Mouse (Mus musculus) stomach, postnatal 0 days (tissue): ENCODE data around the gene Nrcam. TPM values are rescaled to one million over a fixed set of nuclear protein-coding genes. Genes with fewer than 3 reads are reported as not detected.

ENCODE experiments used
- ATAC-seq: fragments of 200-750 bp; cut with Nextera tagmentation; 2 replicates; pipeline ENCODE4 v1.8.0; 2017; ENCODE audit not compliant: low FRiP score, low TSS enrichment
- DNase-seq: peaks from one replicate; pipeline ENCODE4 v3.0.0-alpha.2; 2016; ENCODE audit warnings: low spot score
- H3K27ac ChIP-seq: fragments of 300-500 bp; sonication (generic); replicated peaks from 2 replicates; pipeline ENCODE4 v1.5.1; 2014; ENCODE audit warnings: mild to moderate bottlenecking, control low read depth
- H3K27me3 ChIP-seq: fragments of 300-500 bp; sonication (generic); 2 replicates; pipeline ENCODE4 v1.6.1; 2014; ENCODE audit warnings: low read length; ENCODE audit not compliant: control insufficient read depth, insufficient read depth
- H3K36me3 ChIP-seq: fragments of 300-500 bp; sonication (generic); 2 replicates; pipeline ENCODE4 v1.6.1; 2014; ENCODE audit warnings: low read length, mixed read lengths; ENCODE audit not compliant: control insufficient read depth, insufficient read depth
- H3K4me1 ChIP-seq: fragments of 300-500 bp; sonication (generic); replicated peaks from 2 replicates; pipeline ENCODE4 v1.6.1; 2014; ENCODE audit warnings: antibody characterized with exemption; ENCODE audit not compliant: control insufficient read depth, insufficient read depth
- H3K4me2 ChIP-seq: fragments of 300-500 bp; sonication (generic); replicated peaks from 2 replicates; pipeline ENCODE4 v1.6.1; 2014; ENCODE audit warnings: low read depth, mild to moderate bottlenecking, control low read depth, moderate library complexity
- H3K4me3 ChIP-seq: fragments of 300-500 bp; sonication (generic); 2 replicates; pipeline ENCODE4 v1.5.1; 2014; ENCODE audit warnings: low read depth, low read length, control low read depth
- H3K9ac ChIP-seq: fragments of 300-500 bp; sonication (generic); 2 replicates; pipeline ENCODE4 v1.6.1; 2014; ENCODE audit warnings: mild to moderate bottlenecking, low read length, control low read depth, mixed read lengths
- H3K9me3 ChIP-seq: fragments of 300-500 bp; sonication (generic); 2 replicates; pipeline ENCODE4 v1.6.1; 2016; ENCODE audit warnings: low read length; ENCODE audit not compliant: control insufficient read depth
- CTCF ChIP-seq: IDR thresholded peaks from 2 replicates; pipeline ENCODE4 v1.5.1; 2016; ENCODE audit warnings: antibody characterized with exemption, low read depth, mild to moderate bottlenecking, moderate library complexity
- EP300 ChIP-seq: optimal IDR thresholded peaks from 2 replicates; pipeline ENCODE3; 2016; ENCODE audit warnings: antibody characterized with exemption
- WGBS: fragments of 180-500 bp; shearing (Covaris S2); extraction: QIAGEN DNeasy Blood & Tissue Kit; methylation state at CpG from one replicate; pipeline ENCODE4 v1.1.7; 2014; 5-methylcytosine and 5-hydroxymethylcytosine counted together
- polyA plus RNA-seq: library from polyadenylated mRNA; unstranded; fragments of >200 nt; fragmentation: Nextera tagmentation; extraction: Ambion mirVana; gene quantifications from 2 replicates; pipeline ENCODE4 v1.2.1, GENCODE M21; 2015

Nrcam gene
- polyA plus RNA-seq, 1 experiment from 2014 or later = 1.2 TPM

DNA sequence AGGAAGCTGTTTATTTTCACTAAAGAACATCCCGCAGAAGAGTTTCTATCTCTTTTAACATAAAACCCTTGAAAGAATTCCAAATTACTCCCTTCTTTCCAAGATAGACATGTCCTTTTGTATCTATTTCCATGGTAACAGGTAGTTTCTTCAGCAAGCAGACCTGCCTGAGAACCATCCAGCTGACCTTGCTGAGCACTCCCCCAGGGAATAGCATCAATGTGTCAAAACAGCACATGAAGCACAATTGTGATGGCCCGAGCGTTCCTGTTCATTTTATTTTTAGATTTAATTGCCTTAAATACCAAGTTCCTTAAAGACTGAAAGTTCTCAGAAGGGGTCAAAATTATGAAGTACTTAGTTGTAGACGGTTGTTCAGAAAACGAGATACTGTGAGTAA lies 16.6 kb downstream of the Nrcam start:
- ATAC-seq = no peak
- H3K9me3 ChIP-seq = no peaks in the 10 kb centered on the region
- TF ChIP-seq CTCF = no peak
- TF ChIP-seq EP300 = no peak
- no peak overlapping the region for H3K4me3 ChIP-seq
- DNase-seq = no peak
- 52% methylated on average over 5 of the region's 5 CpGs for WGBS
- no peaks in the 10 kb centered on the region for H3K27me3 ChIP-seq
- no peaks in the 10 kb centered on the region for H3K4me1 ChIP-seq
- H3K36me3 ChIP-seq = no peaks in the 10 kb centered on the region
- no peak overlapping the region for H3K4me2 ChIP-seq
- no peak overlapping the region for H3K27ac ChIP-seq
- no peak overlapping the region for H3K9ac ChIP-seq

DNA sequence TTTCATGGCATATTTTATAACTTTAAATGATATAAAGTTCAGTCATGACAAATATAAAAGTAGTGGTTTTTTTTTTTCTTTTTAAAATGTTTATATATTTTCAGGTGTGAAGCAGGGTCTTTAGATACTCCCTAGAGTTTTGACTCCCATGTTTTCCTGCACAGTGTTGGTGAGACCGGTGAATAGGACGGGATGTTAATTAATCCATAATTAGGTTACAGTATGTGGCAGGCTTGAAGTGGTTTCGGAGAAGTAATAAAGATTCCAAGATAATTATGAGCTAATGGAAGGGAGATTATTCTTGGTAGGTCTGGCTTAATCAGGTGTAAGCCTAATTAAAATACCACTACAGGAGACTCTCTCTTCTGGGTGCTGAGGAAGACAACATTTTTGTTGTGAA lies 17.5 kb downstream of the Nrcam start:
- Histone ChIP-seq H3K4me2 (no peak overlapping the region), H3K27ac (no peak overlapping the region), H3K9me3 (no peaks in the 10 kb centered on the region), H3K36me3 (no peaks in the 10 kb centered on the region), H3K9ac (no peak overlapping the region), H3K4me1 (no peaks in the 10 kb centered on the region), H3K27me3 (no peaks in the 10 kb centered on the region), H3K4me3 (no peak overlapping the region)
- no peak for ATAC-seq
- no peak for DNase-seq
- 86% methylated on average over 3 of the region's 3 CpGs for WGBS
- TF ChIP-seq EP300 (no peak), CTCF (no peak)

DNA sequence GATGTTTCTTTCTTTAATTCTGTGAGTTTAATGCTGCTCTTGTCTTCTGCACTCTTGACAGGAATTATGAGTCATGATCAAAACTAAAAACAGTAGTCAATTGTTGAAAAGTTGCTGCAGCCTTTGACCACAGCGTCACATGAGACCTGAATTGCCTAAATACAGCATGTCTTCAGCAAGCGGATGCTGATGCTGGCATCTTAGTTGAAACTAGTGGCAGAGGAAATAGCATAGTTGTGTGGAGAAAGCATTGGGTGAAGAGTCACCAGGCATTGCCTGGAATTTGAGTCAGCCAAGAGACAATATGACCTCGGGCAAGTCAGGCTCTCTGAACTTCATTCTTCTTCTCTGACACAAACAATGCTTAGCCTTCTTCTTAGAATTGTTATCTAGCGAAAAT lies 26.4 kb downstream of the Nrcam start:
- ATAC-seq (no peak), DNase-seq (no peak)
- Histone ChIP-seq H3K27me3 (no peaks in the 10 kb centered on the region), H3K4me3 (no peak overlapping the region), H3K27ac (no peak overlapping the region), H3K4me1 (no peaks in the 10 kb centered on the region), H3K9me3 (no peaks in the 10 kb centered on the region), H3K9ac (no peak overlapping the region), H3K4me2 (no peak overlapping the region), H3K36me3 (no peaks in the 10 kb centered on the region)
- 71% methylated on average over 4 of the region's 4 CpGs for WGBS
- TF ChIP-seq EP300 (no peak), CTCF (no peak)

DNA sequence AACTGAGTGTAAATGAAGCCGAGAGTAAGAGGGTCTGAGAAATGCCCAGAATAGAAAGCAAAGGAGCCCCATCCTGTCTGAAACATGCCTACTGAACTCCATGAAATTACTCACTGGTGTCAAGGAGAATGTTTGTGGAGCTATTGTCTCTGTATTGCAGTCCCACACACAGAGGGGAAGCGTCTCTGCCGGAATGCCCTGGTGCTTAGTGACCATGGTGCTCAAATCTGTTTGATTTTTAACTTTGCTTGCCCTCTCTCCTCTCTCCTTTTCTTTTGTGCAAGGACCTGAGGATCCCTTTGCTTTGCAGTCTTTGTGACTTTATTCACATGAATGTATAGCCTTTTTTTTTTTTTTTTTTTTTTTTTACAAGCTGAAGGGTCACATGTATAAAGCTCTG lies 28.8 kb downstream of the Nrcam start:
- Histone ChIP-seq H3K9me3 (no peaks in the 10 kb centered on the region), H3K4me1 (no peaks in the 10 kb centered on the region), H3K27ac (no peak overlapping the region), H3K27me3 (no peaks in the 10 kb centered on the region), H3K9ac (no peak overlapping the region), H3K4me3 (no peak overlapping the region), H3K4me2 (no peak overlapping the region), H3K36me3 (no peaks in the 10 kb centered on the region)
- 48% methylated on average over 3 of the region's 3 CpGs for WGBS
- no peak for TF ChIP-seq CTCF
- no peak for ATAC-seq
- DNase-seq = no peak

DNA sequence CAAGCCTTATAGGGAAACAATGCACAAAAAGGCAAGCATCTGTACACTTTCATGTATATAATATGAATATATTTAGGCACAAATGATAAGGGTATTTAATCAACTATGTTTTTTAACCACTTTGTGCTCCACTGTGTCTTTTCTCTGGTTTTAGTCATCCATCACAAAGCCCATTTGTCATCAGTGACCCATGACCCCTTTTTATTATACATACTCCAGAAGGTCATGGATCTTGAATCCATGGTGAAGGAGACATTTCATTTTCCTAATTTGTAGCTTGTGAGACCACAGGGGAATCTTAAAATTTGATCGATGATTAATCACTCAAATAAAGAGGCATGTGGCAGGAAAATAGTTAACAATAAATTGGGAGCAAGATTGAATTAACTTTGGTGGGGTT lies 29.2 kb downstream of the Nrcam start:
- Histone ChIP-seq H3K36me3 (no peaks in the 10 kb centered on the region), H3K4me2 (no peak overlapping the region), H3K4me3 (no peak overlapping the region), H3K4me1 (no peaks in the 10 kb centered on the region), H3K27ac (no peak overlapping the region), H3K9me3 (no peaks in the 10 kb centered on the region), H3K27me3 (no peaks in the 10 kb centered on the region), H3K9ac (no peak overlapping the region)
- 78% methylated on average over 1 of the region's 1 CpGs for WGBS
- TF ChIP-seq EP300 (no peak), CTCF (no peak)
- DNase-seq = no peak
- no peak for ATAC-seq

DNA sequence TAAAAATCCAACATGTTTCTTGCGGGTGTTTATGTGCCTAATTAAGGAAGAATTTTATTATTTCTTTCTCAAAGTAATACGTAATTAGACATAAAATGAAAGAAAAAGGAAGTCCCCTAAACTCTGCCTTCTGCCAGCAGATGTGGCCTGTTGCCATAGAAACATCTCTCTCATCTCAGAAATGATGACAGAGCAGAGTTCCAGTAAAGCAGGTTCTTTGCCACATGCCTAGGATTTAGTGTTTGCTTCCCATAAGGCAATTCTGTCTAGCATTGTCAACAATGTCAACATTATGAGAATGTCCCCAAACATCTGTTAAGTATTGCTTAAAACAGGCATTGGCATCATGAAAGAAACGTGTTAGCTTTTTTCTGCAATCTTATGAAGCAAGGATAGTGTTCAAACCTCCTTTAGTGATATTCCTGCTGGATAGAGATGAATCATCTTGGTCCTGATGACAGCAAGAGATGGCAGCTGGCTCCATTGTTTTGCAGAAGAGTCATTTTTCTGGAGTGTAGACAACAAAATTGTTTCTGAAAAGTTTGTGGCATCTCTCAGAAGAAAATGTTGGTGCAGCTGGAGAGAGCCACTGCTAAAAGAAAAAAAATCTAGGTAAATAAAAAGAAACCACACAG lies 42.5 kb downstream of the Nrcam start:
- TF ChIP-seq CTCF (no peak), EP300 (no peak)
- H3K36me3 ChIP-seq = no peaks in the 10 kb centered on the region
- DNase-seq = no peak
- no peak overlapping the region for H3K4me3 ChIP-seq
- H3K27ac ChIP-seq = no peak overlapping the region
- no peak overlapping the region for H3K4me2 ChIP-seq
- no peaks in the 10 kb centered on the region for H3K4me1 ChIP-seq
- H3K27me3 ChIP-seq = no peaks in the 10 kb centered on the region
- ATAC-seq = no peak
- 51% methylated on average over 3 of the region's 3 CpGs for WGBS
- no peaks in the 10 kb centered on the region for H3K9me3 ChIP-seq
- H3K9ac ChIP-seq = no peak overlapping the region
